Mouse (Mus musculus): Measurements from ENCODE around the gene Plvap.
A peak's percentile ranks its signal among the peaks of the same experiment; 100 is the strongest.
"Not testable (repeated sequence)": the region's sequence is repeated elsewhere in the genome, so short reads cannot be mapped to it uniquely, and the experiment has no call there.

The Plvap gene

GRCm38 (mm10) chr8:71511644-71512043 is at the start of gene Plvap:
Plvap (minus strand) TSS chr8:71511752.
- peak; percentile 66 for DNase-seq

DNA sequence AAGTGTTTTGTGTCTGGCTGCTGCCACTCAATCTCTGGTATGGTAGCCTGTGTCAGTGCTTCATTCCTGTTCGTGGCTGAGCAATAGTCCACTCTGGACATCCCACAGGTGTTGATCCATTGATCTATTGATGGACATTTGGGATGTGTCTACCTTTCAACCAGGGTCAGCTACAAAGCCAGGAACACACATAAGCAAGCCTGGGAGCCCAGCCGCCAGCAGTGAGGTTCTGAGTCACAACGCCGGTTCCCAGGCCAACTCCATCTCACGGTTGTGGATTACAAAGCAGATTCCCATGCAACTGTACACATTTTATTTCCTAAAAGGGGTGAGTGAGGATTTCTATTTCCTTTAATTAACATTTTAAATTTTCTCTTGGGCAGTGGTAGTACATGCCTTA is 49.2 kb upstream of the Plvap start:
- no peak for DNase-seq

DNA sequence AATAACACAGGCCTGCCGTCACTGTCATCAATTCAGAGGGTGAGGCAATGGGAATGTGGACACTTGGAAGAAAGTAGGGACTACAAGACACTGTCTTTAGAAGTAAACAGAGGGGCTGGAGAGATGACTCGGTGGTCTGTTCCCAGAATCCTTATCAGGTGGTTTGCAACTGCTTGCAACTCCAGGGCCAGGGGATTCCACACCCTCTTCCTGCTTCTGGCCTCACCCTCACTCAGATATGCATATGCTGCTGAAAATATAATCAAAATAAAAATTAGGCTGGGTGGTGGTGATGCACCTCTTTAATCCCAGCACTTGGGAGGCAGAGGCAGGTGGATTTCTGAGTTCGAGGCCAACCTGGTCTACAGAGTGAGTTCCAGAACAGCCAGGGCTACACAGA is 48.5 kb upstream of the Plvap start:
- DNase-seq, result no peak

- DNase-seq, result peak; percentile 87
Measured at GRCm38 (mm10) chr8:71558958-71559690, 47.6 kb upstream of the Plvap start.

GRCm38 (mm10) chr8:71558071-71558957 is 46.8 kb upstream of the Plvap start, which contains the start of gene Tmem221:
Tmem221 (minus strand) TSS chr8:71558871.
- DNase-seq, result no peak

DNA sequence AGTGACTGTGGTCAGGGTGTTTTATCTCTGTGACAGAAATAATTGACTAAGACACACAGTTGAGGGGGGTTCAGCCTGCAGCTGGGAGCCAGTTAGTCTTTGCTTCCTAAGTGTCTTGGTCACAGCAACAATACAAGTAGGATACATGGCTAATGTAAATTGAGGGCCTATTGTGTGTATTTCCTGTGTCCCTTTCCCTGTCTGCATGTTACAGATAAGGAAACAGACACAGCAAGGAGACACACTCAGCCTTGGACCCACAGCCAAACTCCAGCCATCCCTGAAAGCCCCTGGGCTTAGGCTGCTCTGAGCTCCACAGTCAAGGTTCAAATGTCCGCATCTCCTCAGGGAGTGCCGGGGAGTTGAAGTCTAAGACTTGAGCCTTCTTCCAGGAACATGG is 43.1 kb upstream of the Plvap start:
- DNase-seq, result no peak

GRCm38 (mm10) chr8:71554001-71554400 is 42.4 kb upstream of the Plvap start:
- DNase-seq, result no peak

DNA sequence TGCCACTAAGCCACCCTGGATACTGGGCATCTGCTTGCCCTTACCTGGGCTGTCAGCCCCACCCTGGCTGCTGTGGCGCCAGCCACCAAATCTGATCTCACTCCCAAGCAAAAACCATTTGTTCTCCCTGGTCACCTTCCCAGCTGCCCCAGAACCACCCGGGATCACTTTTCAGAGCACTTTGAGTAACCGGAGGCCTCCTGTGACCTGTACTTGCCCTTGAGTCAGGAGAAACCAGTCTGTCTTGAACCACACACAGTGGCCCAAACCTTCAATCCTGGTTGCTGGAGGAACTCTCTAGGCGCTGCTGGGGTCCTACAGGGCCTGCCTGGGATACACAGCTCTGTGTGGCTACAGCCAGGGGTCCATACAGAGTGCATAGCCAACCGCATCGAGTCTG is 41.2 kb upstream of the Plvap start:
- peak; percentile 7 for DNase-seq

DNA sequence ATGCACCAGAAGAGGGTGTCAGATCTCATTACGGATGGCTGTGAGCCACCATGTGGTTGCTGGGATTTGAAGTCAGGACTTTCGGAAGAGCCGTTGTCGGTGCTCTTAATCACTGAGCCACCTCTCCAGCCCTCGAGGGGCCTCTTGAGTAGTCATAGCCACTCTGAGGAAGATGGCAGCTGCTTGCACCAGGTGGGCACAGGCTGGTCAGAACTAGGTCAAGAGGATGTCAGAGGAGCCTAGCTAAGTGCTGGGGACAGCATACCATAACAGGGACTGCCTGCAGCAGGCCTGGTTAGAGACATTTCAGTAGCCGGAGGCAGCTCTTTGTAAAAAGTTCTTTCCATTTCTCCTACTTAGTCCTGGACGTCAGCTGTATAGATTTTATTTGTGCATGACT is 39.2 kb upstream of the Plvap start:
- DNase-seq, result no peak

- DNase-seq, result no peak
Measured at GRCm38 (mm10) chr8:71547590-71547989, 36.0 kb upstream of the Plvap start.

GRCm38 (mm10) chr8:71545053-71545452 is 33.5 kb upstream of the Plvap start:
- no peak for DNase-seq

- DNase-seq, result no peak
Measured at GRCm38 (mm10) chr8:71543755-71544154, 32.2 kb upstream of the Plvap start.

DNA sequence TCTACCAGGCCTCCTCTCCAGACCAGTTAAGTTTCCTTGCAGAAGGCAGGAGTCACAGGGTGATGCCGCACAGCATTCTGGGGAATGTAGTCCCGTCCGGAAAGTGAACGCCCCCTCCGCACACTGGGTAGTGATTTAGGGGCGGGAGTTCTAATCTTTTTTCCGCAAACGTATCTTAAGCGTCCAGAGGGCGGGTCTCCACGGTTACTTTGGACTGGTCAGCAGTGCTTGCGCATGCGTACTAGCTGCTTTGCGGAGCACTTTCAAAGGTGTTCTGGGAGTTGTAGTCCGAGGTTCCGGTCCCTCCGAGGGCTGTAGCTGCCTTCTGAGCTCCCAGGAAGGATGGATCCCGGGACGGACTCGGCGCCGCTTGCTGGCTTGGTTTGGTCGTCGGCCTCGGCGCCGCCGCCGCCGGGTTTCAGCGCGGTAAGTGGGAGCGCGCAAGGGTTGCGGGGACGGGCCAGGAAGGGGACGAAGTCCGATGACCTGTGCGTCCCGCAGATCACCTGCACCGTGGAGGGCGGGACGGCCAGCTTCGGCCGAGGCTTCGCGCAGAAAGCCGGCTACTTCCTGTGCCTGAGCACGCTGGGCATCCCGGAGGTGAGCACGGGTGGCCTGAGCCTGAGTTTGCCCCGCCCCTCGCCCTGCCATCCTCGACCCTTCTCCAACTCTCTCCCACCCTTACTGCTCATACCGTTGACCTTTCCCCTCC is 31.2 kb upstream of the Plvap start, which contains the start of gene Mvb12a:
Mvb12a (plus strand) TSS at position 291 of the 712 bp plus-strand sequence.
- DNase-seq, result peak; percentile 99

DNA sequence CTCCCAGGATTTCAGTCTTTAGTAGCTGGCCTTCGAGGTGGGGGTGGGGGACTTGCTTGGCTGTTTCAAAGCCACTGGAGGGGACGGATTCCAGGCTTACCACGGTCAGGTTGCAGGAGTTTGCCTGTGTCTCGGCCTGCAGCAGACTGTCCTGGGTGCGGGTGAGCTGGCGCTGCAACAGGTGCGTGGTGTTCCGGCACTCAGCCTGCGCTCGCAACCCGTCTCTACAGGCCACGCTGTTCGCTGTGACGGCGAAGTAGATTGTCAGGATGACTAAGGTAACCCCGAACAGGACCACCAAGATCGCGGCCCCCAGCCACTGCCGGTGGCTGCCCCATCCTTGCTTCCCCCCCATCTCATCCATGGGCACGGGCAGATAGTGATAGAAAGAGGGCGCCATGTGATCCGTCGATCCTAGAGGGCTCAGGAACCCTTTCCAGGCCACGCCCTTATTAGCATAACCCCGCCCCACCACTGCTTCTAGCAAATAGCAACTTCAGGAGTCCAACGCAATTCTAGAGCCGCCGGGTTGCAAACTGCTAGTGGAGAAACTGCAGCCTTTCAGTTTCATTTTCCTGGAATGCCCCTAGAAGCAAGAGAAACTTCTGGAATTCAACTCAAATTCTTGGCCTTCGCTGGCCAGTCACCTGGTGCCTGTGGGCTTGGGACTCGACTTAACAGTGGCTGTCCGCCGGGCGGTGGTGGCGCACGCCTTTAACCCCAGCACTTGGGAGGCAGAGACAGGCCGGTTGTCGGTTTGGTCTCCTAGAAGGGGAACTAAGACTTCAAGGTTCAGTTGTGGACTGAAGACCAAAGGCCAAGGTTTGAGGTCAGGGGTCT is 25.7 kb upstream of the Plvap start, which contains the start of gene Bst2:
Bst2 (minus strand) TSS at position 429 of the 840 bp plus-strand sequence.
- DNase-seq, result peak; percentile 91

DNA sequence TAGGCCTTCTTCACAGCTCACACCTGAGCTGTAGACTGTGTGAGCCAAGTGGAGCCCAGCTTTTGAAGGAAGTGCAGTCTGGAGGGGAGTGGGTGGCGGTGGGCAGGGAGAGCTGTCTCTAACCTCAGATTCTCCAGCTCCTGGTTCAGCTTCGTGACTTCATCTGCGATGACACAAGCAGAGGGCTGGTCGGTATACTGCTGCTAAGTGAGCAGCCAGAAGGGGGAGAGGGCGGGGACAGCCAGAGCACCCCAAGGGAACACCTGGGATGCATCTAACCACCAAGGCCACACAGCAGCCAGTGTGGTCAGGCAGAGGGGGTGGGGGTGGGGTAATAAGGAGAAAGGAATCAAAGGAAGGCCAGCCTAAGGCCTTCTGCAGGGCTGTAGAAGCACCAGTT is 24.1 kb upstream of the Plvap start:
- DNase-seq, result no peak

GRCm38 (mm10) chr8:71534263-71534810 is 22.8 kb upstream of the Plvap start:
- DNase-seq, result no peak

- DNase-seq, result not testable (repeated sequence)
Measured at GRCm38 (mm10) chr8:71530735-71531467, 19.3 kb upstream of the Plvap start.

DNA sequence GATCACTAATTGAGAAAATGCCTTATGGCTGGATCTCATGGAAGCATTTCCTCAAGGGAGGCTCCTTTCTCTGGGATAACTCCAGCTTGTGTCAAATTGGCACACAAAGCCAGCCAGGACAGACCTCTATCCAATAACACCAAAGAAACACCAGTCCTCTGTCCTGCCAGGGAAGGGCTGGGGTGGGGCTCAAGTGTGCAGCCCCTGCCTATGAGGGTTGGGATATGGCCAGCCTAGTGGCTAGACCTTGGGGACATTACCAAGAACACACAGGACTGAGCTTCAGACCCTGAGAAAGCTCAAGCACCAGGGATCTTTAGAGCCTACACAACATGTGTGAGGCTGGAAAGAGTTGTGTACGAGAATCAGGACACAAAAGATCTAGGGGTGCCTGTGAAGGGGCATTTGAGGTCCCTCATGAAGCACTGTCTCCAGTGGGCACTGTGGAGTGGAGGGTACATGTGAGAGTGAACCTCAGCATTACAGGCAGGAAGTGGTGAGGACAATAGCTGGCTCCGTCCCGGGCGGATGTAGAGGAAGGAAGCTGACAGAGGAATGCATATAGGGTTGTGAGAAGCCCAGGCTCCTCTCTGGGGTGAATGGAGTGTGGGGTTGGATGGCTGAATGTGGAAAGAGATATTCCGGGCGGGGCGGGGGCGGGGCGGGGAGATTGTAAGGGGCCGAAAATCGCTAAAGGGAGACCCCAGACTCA is 17.0 kb upstream of the Plvap start:
- DNase-seq, result peak; percentile 48

DNA sequence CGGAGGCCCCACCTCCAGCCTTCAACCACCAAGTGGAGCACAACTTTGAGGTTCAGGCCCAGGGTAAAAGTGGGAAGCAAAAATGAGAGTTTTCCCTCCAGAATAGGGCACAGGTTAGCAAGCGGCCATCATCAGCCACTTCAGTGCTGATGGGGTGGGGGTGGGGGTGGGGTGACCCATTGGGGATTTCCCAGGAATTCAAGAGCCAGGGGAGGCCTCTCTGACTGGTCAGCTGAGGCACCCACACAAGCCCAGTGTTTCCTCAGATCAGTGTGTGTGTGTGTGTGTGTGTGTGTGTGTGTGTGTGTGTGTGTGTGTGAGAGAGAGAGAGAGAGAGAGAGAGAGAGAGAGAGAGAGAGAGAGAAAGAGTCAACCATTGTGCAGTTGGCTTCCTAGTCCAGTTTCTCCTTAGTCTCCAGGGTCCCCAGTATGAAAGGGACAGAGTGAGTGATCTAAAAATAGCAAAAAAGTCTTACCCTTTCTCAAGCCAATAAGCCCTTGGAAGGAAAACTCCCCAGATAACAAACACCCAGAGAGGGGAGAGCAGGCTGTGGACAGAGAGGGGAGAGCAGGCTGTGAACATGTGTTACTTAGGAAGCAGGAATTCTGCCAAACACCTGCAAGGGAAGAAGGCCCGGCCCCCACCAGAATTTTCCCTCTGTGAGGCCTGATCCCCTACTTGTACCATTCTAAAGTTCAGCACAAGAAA is 15.8 kb upstream of the Plvap start:
- DNase-seq, result no peak

GRCm38 (mm10) chr8:71526272-71526671 is 14.7 kb upstream of the Plvap start:
- DNase-seq, result no peak

Measured in kidney, adult 11 months (tissue).